Mouse (Mus musculus) liver, postnatal 0 days (tissue): Measurements from ENCODE around the gene Pin1rt1.

ENCODE experiments used
- CTCF ChIP-seq: sonication (generic); IDR thresholded peaks from 2 replicates; pipeline ENCODE4 v1.5.1; 2016; ENCODE audit warnings: antibody characterized with exemption, low read depth
- EP300 ChIP-seq: IDR thresholded peaks from 2 replicates; pipeline ENCODE4 v1.6.1; 2016; ENCODE audit warnings: antibody characterized with exemption, low read depth, mild to moderate bottlenecking

DNA sequence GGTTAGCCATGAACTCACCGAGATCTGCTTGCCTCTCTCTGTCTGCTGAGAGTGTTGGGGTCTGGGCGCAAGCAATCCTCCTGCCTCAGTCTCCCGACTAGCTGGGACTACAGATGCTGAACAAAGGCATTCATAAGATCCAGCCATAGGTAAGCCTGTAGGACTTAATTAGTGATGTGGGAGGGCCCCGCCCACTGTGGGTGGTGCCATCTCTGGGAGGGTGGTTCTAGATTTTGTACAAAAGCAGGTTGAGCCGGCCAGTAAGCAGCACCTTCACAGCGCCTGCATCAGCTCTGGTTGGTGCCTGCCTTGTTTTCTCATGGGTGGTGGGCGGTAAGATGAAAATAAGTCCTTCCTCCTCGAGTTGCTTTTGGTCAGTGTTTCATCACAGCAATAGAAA is 30.1 kb upstream of the Pin1rt1 start:
- TF ChIP-seq CTCF (no peak), EP300 (no peak)
